Mouse (Mus musculus) spleen, embryonic (tissue): Measurements from ENCODE around the gene Sema3b.

ENCODE experiments used
- CTCF ChIA-PET: fragments of 350-600 bp; sonication (Branson Sonifier 250); formaldehyde crosslinking; loops from one replicate; lab custom pipeline; 2022; lab: Charles Lee

Gene Sema3b

GRCm38 (mm10) chr9:107608741-107609432 is at the start of gene Sema3b:
TSS of gene Sema3b (minus strand) at chr9:107609229.
- CTCF ChIA-PET: interaction anchor here (0.7 kb wide), 2 partner anchors 9 to 17 kb away, joined by 3 to 4 read pairs; no protein-coding TSS in a partner anchor

- CTCF ChIA-PET: no interaction called here
Observed at GRCm38 (mm10) chr9:107658096-107658495, 49.1 kb upstream of the Sema3b start.

- CTCF ChIA-PET: no interaction called here
Observed at GRCm38 (mm10) chr9:107657144-107657543, 48.1 kb upstream of the Sema3b start.

- CTCF ChIA-PET: no interaction called here
Observed at GRCm38 (mm10) chr9:107654585-107654984, 45.6 kb upstream of the Sema3b start.

GRCm38 (mm10) chr9:107653474-107653873 is 44.4 kb upstream of the Sema3b start:
- CTCF ChIA-PET: no interaction called here

- CTCF ChIA-PET: no interaction called here
Observed at GRCm38 (mm10) chr9:107650708-107651481, 41.9 kb upstream of the Sema3b start.

- CTCF ChIA-PET: no interaction called here
Observed at GRCm38 (mm10) chr9:107650225-107650624, 41.2 kb upstream of the Sema3b start.

GRCm38 (mm10) chr9:107648767-107649166 is 39.7 kb upstream of the Sema3b start:
- CTCF ChIA-PET: interaction anchor here (0.6 kb wide), 1 partner anchor 92 kb away, joined by 4 read pairs; no protein-coding TSS in a partner anchor

- CTCF ChIA-PET: interaction anchor here (0.6 to 4.3 kb wide), 4 partner anchors 18 to 33 kb away, joined by 3 to 19 read pairs (median 5); partner anchors contain the start of gene Gnat1
Observed at GRCm38 (mm10) chr9:107646975-107647374, 37.9 kb upstream of the Sema3b start.

- CTCF ChIA-PET: interaction anchor here (0.7 to 4.3 kb wide), 8 partner anchors 15 to 66 kb away, joined by 3 to 19 read pairs (median 8); partner anchors contain the start of gene Gnat1
Observed at GRCm38 (mm10) chr9:107645577-107645976, 36.5 kb upstream of the Sema3b start.

- CTCF ChIA-PET: interaction anchor here (0.7 to 4.3 kb wide), 8 partner anchors 15 to 67 kb away, joined by 3 to 19 read pairs (median 8); partner anchors contain the start of gene Gnat1
Observed at GRCm38 (mm10) chr9:107645153-107645510, 36.1 kb upstream of the Sema3b start.

GRCm38 (mm10) chr9:107644495-107645152 is 35.6 kb upstream of the Sema3b start:
- CTCF ChIA-PET: interaction anchor here (1.0 to 4.3 kb wide), 8 partner anchors 14 to 43 kb away, joined by 3 to 19 read pairs (median 8); partner anchors contain the start of gene Gnat1

- CTCF ChIA-PET: interaction anchor here (1.0 to 4.3 kb wide), 5 partner anchors 13 to 42 kb away, joined by 4 to 19 read pairs (median 8); no protein-coding TSS in a partner anchor
Observed at GRCm38 (mm10) chr9:107643544-107644214, 34.6 kb upstream of the Sema3b start.

GRCm38 (mm10) chr9:107641666-107642065 is 32.6 kb upstream of the Sema3b start:
- CTCF ChIA-PET: no interaction called here

- CTCF ChIA-PET: interaction anchor here (1.5 kb wide), 1 partner anchor 14 kb away, joined by 5 read pairs; no protein-coding TSS in a partner anchor
Observed at GRCm38 (mm10) chr9:107640257-107640772, 31.3 kb upstream of the Sema3b start.

- CTCF ChIA-PET: no interaction called here
Observed at GRCm38 (mm10) chr9:107637070-107637469, 28.0 kb upstream of the Sema3b start.

- CTCF ChIA-PET: interaction anchor here (1.1 kb wide), 1 partner anchor 48 kb away, joined by 3 read pairs; the partner anchor contains the start of gene Ifrd2
Observed at GRCm38 (mm10) chr9:107635279-107636028, 26.4 kb upstream of the Sema3b start, which contains the start of gene Gnai2. TSS of gene Gnai2 (minus strand) at chr9:107635367.

- CTCF ChIA-PET: no interaction called here
Observed at GRCm38 (mm10) chr9:107634406-107635278, 25.6 kb upstream of the Sema3b start.
